Mouse (Mus musculus) kidney, adult 2 months (tissue): ENCODE results near the gene Gm37240.

Experiments
- CTCF ChIP-seq: fragments of 200-500 bp; conservative IDR thresholded peaks from 2 replicates; pipeline ENCODE4 v1.5.1; 2011; ENCODE audit warnings: low read depth, mild to moderate bottlenecking, control low read depth, low read length, moderate library complexity, mixed read lengths; ENCODE audit not compliant: insufficient read depth, insufficient read length
- POLR2A ChIP-seq: fragments of 200-500 bp; IDR thresholded peaks from one replicate; pipeline ENCODE4 v1.6.1; 2011; ENCODE audit warnings: low read depth, low read length, control low read depth

DNA sequence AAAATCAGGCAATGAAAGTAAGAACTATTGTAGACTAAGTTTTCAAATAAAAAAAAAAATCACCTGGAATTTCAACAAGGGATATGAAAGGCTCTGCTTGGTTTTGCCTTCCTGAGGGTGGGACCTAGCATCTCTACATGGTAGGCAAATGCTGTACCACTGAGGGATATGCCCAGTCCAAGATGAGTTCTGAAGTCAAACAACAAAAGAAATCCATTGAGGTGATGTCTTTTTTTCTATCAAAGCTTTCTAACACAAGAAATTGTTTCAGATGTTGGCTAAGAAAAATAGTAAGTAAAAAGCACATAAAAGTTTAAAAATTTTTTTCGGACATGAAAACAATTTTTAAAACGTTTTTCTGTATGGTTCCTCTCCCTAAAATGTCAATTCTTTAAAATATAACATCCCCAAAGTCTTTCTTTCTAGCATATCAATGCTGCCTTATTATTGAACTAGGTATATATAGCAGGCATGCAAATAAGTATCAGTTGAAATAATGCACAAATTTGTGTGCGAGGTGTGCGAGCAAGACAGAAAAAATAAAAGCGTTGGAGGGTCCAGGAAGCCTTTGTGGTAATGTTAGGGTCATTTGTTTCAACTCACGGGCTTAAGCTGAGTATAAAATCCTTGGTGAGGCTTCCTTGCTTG is 314.0 kb downstream of the Gm37240 start:
- TF ChIP-seq POLR2A (no peak), CTCF (no peak)
